In the genomic region with DNA sequence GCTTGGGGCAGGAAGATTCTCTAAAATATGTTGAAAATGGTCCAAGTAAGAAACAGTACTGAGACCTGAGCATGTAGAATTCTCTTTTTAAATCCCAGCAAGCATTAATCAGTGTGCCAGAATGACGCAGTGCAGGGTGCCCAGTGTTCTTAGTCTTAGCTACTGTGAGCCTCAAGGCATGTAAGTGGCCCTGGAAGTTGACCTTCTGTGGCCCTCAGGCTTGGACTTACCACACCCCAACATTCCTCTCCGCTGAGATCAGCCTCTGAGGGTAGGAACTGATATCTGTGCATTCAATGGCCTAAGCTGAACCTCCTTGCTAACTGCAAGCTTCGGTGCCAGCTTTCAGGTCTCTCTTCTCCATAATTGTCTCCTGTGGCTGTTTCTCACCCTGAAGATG, we compare ENCODE assay signal across 11 mouse cellular contexts.
A peak's percentile ranks its signal among the peaks of the same experiment; 100 is the strongest.
DNase-seq lines count a peak whose midpoint lies in the region; ATAC-seq and TF ChIP-seq lines count a peak whose summit lies in the region.
"Had no signal": no experiment of that assay in that cellular context is flagged by ENCODE, and none has a peak within 500 bp of the region (broad histone marks: within the 10 kb centered on the region; RNA-seq: fewer than 3 reads in every experiment).

No protein-coding gene starts in this region.

- H3K27ac ChIP-seq in intestine, postnatal 0 days (ENCODE audit: low read depth, low read length) = no peak overlapping the region
- H3K27ac ChIP-seq in stomach, embryonic 16.5 days (ENCODE audit: low read length) = no peak overlapping the region
- H3K27ac ChIP-seq in hindbrain, embryonic 12.5 days = no peak overlapping the region
- H3K27ac ChIP-seq: kidney, postnatal 0 days had no signal

- no peak overlapping the region for H3K4me3 ChIP-seq in intestine, postnatal 0 days (ENCODE audit: low read depth, low read length)
- H3K4me3 ChIP-seq in stomach, embryonic 16.5 days (replicated peaks; ENCODE audit: low read length) = no peak overlapping the region
- H3K4me3 ChIP-seq in hindbrain, embryonic 12.5 days = no peak overlapping the region

- DNase-seq in ovary, adult 18-20 months (ENCODE audit: low spot score) = peak; percentile 59
- no peak for DNase-seq in ovary, postnatal 36 days (ENCODE audit: low spot score)
- peak; percentile 62 for DNase-seq in adrenal gland, postnatal 10 days
- no peak for DNase-seq in right cerebral cortex, adult 18-20 months
- no peak for DNase-seq in left cerebral cortex, adult 11 months (ENCODE audit: low spot score)
- DNase-seq: liver; thymus, postnatal 36 days had no signal

- H3K4me1 ChIP-seq in intestine, postnatal 0 days (replicated peaks; ENCODE audit: control insufficient read depth, insufficient read depth, low read length) = no peaks in the 10 kb centered on the region
- H3K4me1 ChIP-seq in stomach, embryonic 16.5 days (ENCODE audit: control insufficient read depth, insufficient read depth, low read length) = peaks cover 7% of the 10 kb centered on the region
- peaks cover 9% of the 10 kb centered on the region for H3K4me1 ChIP-seq in hindbrain, embryonic 12.5 days

- peak; percentile 73 for ATAC-seq in intestine, postnatal 0 days
- peak; percentile 63; the same call in 1 of the 2 replicates for ATAC-seq in stomach, embryonic 16.5 days (ENCODE audit: insufficient read depth, low FRiP score)
- ATAC-seq in hindbrain, embryonic 12.5 days (ENCODE audit: low FRiP score) = no peak

- no peaks in the 10 kb centered on the region for H3K27me3 ChIP-seq in intestine, postnatal 0 days (replicated peaks; ENCODE audit: control insufficient read depth, insufficient read depth, low read length)
- no peaks in the 10 kb centered on the region for H3K27me3 ChIP-seq in stomach, embryonic 16.5 days (ENCODE audit: control insufficient read depth, insufficient read depth, low read length)
- no peaks in the 10 kb centered on the region for H3K27me3 ChIP-seq in hindbrain, embryonic 12.5 days

- no peaks in the 10 kb centered on the region for H3K36me3 ChIP-seq in intestine, postnatal 0 days (ENCODE audit: control insufficient read depth, insufficient read depth)
- no peaks in the 10 kb centered on the region for H3K36me3 ChIP-seq in stomach, embryonic 16.5 days (ENCODE audit: control insufficient read depth, insufficient read depth, low read length)
- H3K36me3 ChIP-seq in hindbrain, embryonic 12.5 days = no peaks in the 10 kb centered on the region

- WGBS in intestine, postnatal 0 days = 31% methylated on average over 3 of the region's 3 CpGs
- WGBS in stomach, embryonic 16.5 days = 53% methylated on average over 3 of the region's 3 CpGs
- 68% methylated on average over 3 of the region's 3 CpGs for WGBS in hindbrain, embryonic 12.5 days

- no peak overlapping the region for H3K9ac ChIP-seq in intestine, postnatal 0 days (ENCODE audit: low read depth, low read length)
- H3K9ac ChIP-seq in stomach, embryonic 16.5 days (ENCODE audit: low read length) = no peak overlapping the region
- H3K9ac ChIP-seq in hindbrain, embryonic 12.5 days = no peak overlapping the region

- H3K4me2 ChIP-seq in intestine, postnatal 0 days (replicated peaks; ENCODE audit: low read depth) = no peak overlapping the region
- no peak overlapping the region for H3K4me2 ChIP-seq in stomach, embryonic 16.5 days (ENCODE audit: low read depth, low read length)
- no peak overlapping the region for H3K4me2 ChIP-seq in hindbrain, embryonic 12.5 days (replicated peaks)

- no peak for TF ChIP-seq CTCF in intestine, postnatal 0 days (IDR thresholded peaks at IDR 0.05; ENCODE audit: low read depth)

- H3K9me3 ChIP-seq in intestine, postnatal 0 days (ENCODE audit: control insufficient read depth) = no peaks in the 10 kb centered on the region
- H3K9me3 ChIP-seq in stomach, embryonic 16.5 days (replicated peaks; ENCODE audit: control insufficient read depth, low read length) = no peaks in the 10 kb centered on the region
- no peaks in the 10 kb centered on the region for H3K9me3 ChIP-seq in hindbrain, embryonic 12.5 days (replicated peaks)

Comparison
In these comparisons a context has a peak if more than half of its experiments do, and no peak if none do; other contexts are left out.
1. DNase-seq: peak in ovary, adult 18-20 months (single experiment) and adrenal gland, postnatal 10 days (single experiment); none in ovary, postnatal 36 days (single experiment), right cerebral cortex, adult 18-20 months (single experiment) and left cerebral cortex, adult 11 months (single experiment).